Mouse (Mus musculus) urinary bladder, adult 18-20 months (tissue): Measurements from ENCODE around the gene Prc1.

Experiments
- DNase-seq, 2 experiments: peaks; one replicate each; pipeline ENCODE4 v3.0.0; 2022; ENCODE audit warnings: low spot score in 2 of 2, mixed read lengths in 2 of 2

Prc1 gene

GRCm38 (mm10) chr7:80294062-80294763, at the start of gene Prc1:
TSS of gene Prc1 (plus strand) at chr7:80294450.
- peak; percentile 98 to 99 for DNase-seq

GRCm38 (mm10) chr7:80244851-80245250, 49.4 kb upstream of the Prc1 start:
- no peak for DNase-seq

GRCm38 (mm10) chr7:80246148-80246721, 48.0 kb upstream of the Prc1 start, which contains the start of gene Ttll13:
TSS of gene Ttll13 (plus strand) at chr7:80246376.
- peak; percentile 91 to 96 for DNase-seq

GRCm38 (mm10) chr7:80246859-80247258, 47.4 kb upstream of the Prc1 start:
- no peak for DNase-seq

GRCm38 (mm10) chr7:80252437-80252836, 41.8 kb upstream of the Prc1 start:
- DNase-seq, result no peak

GRCm38 (mm10) chr7:80252886-80253285, 41.4 kb upstream of the Prc1 start:
- DNase-seq, result no peak

GRCm38 (mm10) chr7:80255981-80256380, 38.3 kb upstream of the Prc1 start:
- DNase-seq, result no peak

GRCm38 (mm10) chr7:80257706-80258105, 36.5 kb upstream of the Prc1 start:
- DNase-seq, result no peak

GRCm38 (mm10) chr7:80260625-80261371, 33.5 kb upstream of the Prc1 start, which contains the start of gene Ngrn:
TSS of gene Ngrn (plus strand) at chr7:80261215.
- peak; percentile 74 to 83 for DNase-seq

GRCm38 (mm10) chr7:80261372-80261990, 32.8 kb upstream of the Prc1 start:
- no peak for DNase-seq

- DNase-seq, result no peak
Measured at GRCm38 (mm10) chr7:80264606-80265005, 29.6 kb upstream of the Prc1 start.

- DNase-seq, result no peak
Measured at GRCm38 (mm10) chr7:80267764-80268163, 26.5 kb upstream of the Prc1 start.

- peak; percentile 92 for DNase-seq
Measured at GRCm38 (mm10) chr7:80268897-80269750, 25.1 kb upstream of the Prc1 start, which contains the start of gene Vps33b. TSS of gene Vps33b (plus strand) at chr7:80269649.

- DNase-seq, result peak in 1 of 2 experiments; percentile 53
Measured at GRCm38 (mm10) chr7:80269751-80270255, 24.4 kb upstream of the Prc1 start.

- DNase-seq, result no peak
Measured at GRCm38 (mm10) chr7:80273456-80273855, 20.8 kb upstream of the Prc1 start.

- no peak for DNase-seq
Measured at GRCm38 (mm10) chr7:80276374-80276773, 17.9 kb upstream of the Prc1 start.

GRCm38 (mm10) chr7:80280032-80280431, 14.2 kb upstream of the Prc1 start:
- DNase-seq, result no peak

- no peak for DNase-seq
Measured at GRCm38 (mm10) chr7:80280998-80281397, 13.3 kb upstream of the Prc1 start.

- DNase-seq, result no peak
Measured at GRCm38 (mm10) chr7:80281646-80282045, 12.6 kb upstream of the Prc1 start.

- no peak for DNase-seq
Measured at GRCm38 (mm10) chr7:80283226-80283918, 10.9 kb upstream of the Prc1 start.
